Mouse (Mus musculus) limb, embryonic 14.5 days (tissue): ENCODE measurements at regions not wholly inside any gene's neighbourhood (a gene's known extent, or its start where the extent isn't known, plus 50 kb on each side); places are given as distances from the start of the nearest gene placed in this dataset.

Experiments used
- ATAC-seq: fragments of 200-750 bp; cut with Nextera tagmentation; 2 replicates; pipeline ENCODE4 v1.8.0; 2017; ENCODE audit warnings: low read depth, moderate number of reproducible peaks, moderate TSS enrichment; ENCODE audit not compliant: low FRiP score
- DNase-seq: peaks from one replicate; pipeline ENCODE4 v3.0.0-alpha.2; 2015; ENCODE audit warnings: low spot score
- H3K27ac ChIP-seq: fragments of 300-500 bp; sonication (generic); replicated peaks from 2 replicates; pipeline ENCODE4 v1.5.1; 2014; ENCODE audit warnings: low read depth, mild to moderate bottlenecking, low read length, moderate library complexity, mixed read lengths
- H3K27me3 ChIP-seq: fragments of 300-500 bp; sonication (generic); 2 replicates; pipeline ENCODE4 v1.6.1; 2014; ENCODE audit warnings: low read length, mixed read lengths; ENCODE audit not compliant: control insufficient read depth, insufficient read depth
- H3K36me3 ChIP-seq: fragments of 300-500 bp; sonication (generic); 2 replicates; pipeline ENCODE4 v1.6.1; 2014; ENCODE audit warnings: mild to moderate bottlenecking, low read length, moderate library complexity, mixed read lengths; ENCODE audit not compliant: control insufficient read depth, insufficient read depth
- H3K4me1 ChIP-seq: fragments of 300-500 bp; sonication (generic); 2 replicates; pipeline ENCODE4 v1.6.1; 2014; ENCODE audit warnings: antibody characterized with exemption, low read length, mixed read lengths; ENCODE audit not compliant: control insufficient read depth, insufficient read depth
- H3K4me2 ChIP-seq: fragments of 300-500 bp; sonication (generic); replicated peaks from 2 replicates; pipeline ENCODE4 v1.6.1; 2014; ENCODE audit warnings: low read depth, mild to moderate bottlenecking, low read length, moderate library complexity; ENCODE audit not compliant: severe bottlenecking
- H3K4me3 ChIP-seq: fragments of 300-500 bp; sonication (generic); replicated peaks from 2 replicates; pipeline ENCODE4 v1.5.1; 2014; ENCODE audit warnings: low read length
- H3K9ac ChIP-seq: fragments of 300-500 bp; sonication (generic); 2 replicates; pipeline ENCODE4 v1.6.1; 2014; ENCODE audit warnings: mild to moderate bottlenecking, low read depth, low read length, moderate library complexity; ENCODE audit not compliant: severe bottlenecking
- H3K9me3 ChIP-seq: fragments of 300-500 bp; sonication (generic); 2 replicates; pipeline ENCODE4 v1.6.1; 2016; ENCODE audit warnings: low read length; ENCODE audit not compliant: control insufficient read depth
- POLR2A ChIP-seq: fragments of 200-500 bp; IDR thresholded peaks from 2 replicates; pipeline ENCODE4 v1.8.0; 2012; ENCODE audit warnings: inconsistent platforms, mild to moderate bottlenecking, moderate library complexity, borderline replicate concordance; ENCODE audit not compliant: insufficient read depth, insufficient read length; ENCODE audit errors: extremely low read depth
- WGBS: fragments of 180-500 bp; shearing (Covaris S2); extraction: QIAGEN DNeasy Blood & Tissue Kit; methylation state at CpG from one replicate; pipeline ENCODE4 v1.1.7; 2014; 5-methylcytosine and 5-hydroxymethylcytosine counted together

- Histone ChIP-seq H3K4me3 (no peak overlapping the region), H3K27me3 (no peaks in the 10 kb centered on the region), H3K9me3 (no peaks in the 10 kb centered on the region), H3K27ac (no peak overlapping the region), H3K4me2 (no peak overlapping the region), H3K9ac (no peak overlapping the region), H3K36me3 (no peaks in the 10 kb centered on the region), H3K4me1 (no peaks in the 10 kb centered on the region)
- WGBS: 22% methylated on average over 2 of the region's 2 CpGs
- TF ChIP-seq POLR2A: no peak
- no peak for ATAC-seq
- no peak for DNase-seq
Observed at GRCm38 (mm10) chr5:84848765-84849164, 431.6 kb upstream of the Epha5 start.

DNA sequence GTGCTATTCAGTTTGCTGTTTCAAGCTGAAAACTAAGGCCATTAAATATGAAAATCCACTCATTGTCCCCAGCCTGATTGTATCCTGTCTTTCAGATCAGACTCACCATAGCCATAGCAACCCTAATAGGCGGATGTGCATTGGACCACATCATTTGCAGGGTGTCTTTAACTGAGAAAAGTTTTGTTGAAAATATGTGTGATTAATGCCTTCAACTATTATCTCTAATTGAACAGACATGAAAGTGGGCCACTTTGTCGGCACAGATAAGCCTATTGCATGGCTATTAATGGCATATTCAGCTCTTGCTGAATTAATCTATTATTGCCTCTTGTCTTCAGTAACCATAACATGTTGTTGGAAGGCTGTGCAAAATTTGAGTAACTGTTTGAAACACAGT is 394.3 kb upstream of the Epha5 start:
- 82% methylated on average over 2 of the region's 2 CpGs for WGBS
- DNase-seq (no peak), ATAC-seq (no peak)
- H3K4me2 ChIP-seq: no peak overlapping the region
- H3K27me3 ChIP-seq: no peaks in the 10 kb centered on the region
- no peaks in the 10 kb centered on the region for H3K36me3 ChIP-seq
- H3K9me3 ChIP-seq: no peaks in the 10 kb centered on the region
- no peaks in the 10 kb centered on the region for H3K4me1 ChIP-seq
- H3K9ac ChIP-seq: no peak overlapping the region
- no peak for TF ChIP-seq POLR2A
- H3K27ac ChIP-seq: no peak overlapping the region
- H3K4me3 ChIP-seq: no peak overlapping the region

- Histone ChIP-seq H3K4me3 (no peak overlapping the region), H3K36me3 (no peaks in the 10 kb centered on the region), H3K27me3 (no peaks in the 10 kb centered on the region), H3K9ac (no peak overlapping the region), H3K9me3 (no peaks in the 10 kb centered on the region), H3K27ac (no peak overlapping the region), H3K4me2 (no peak overlapping the region), H3K4me1 (no peaks in the 10 kb centered on the region)
- no peak for TF ChIP-seq POLR2A
- DNase-seq (no peak), ATAC-seq (no peak)
- WGBS: 76% methylated on average over 3 of the region's 3 CpGs
Observed at GRCm38 (mm10) chr5:84810844-84811243, 393.7 kb upstream of the Epha5 start.

DNA sequence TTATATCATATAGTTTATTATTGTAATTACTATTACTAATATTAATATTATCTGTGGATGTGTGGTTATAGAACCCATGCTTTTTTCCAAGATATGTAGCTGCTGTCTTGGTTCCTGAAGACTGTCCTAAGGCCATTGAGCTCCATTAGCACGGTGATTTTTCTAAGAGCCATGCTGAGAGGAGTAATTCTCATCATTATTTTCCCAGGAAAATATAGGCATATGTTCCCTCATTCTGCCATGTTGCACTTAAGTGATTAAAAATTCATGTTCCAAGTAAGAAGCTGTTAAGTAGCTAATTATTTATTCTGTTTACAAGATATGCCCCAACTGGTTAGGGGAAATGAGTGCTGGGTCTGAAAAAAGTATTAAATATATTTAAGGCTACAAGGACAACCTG is 345.4 kb upstream of the Epha5 start:
- 70% methylated on average over 1 of the region's 1 CpGs for WGBS
- no peaks in the 10 kb centered on the region for H3K27me3 ChIP-seq
- no peak overlapping the region for H3K9ac ChIP-seq
- ATAC-seq: no peak
- no peak for TF ChIP-seq POLR2A
- H3K4me2 ChIP-seq: no peak overlapping the region
- H3K4me3 ChIP-seq: no peak overlapping the region
- H3K36me3 ChIP-seq: no peaks in the 10 kb centered on the region
- H3K9me3 ChIP-seq: no peaks in the 10 kb centered on the region
- no peak overlapping the region for H3K27ac ChIP-seq
- DNase-seq: no peak
- no peaks in the 10 kb centered on the region for H3K4me1 ChIP-seq

DNA sequence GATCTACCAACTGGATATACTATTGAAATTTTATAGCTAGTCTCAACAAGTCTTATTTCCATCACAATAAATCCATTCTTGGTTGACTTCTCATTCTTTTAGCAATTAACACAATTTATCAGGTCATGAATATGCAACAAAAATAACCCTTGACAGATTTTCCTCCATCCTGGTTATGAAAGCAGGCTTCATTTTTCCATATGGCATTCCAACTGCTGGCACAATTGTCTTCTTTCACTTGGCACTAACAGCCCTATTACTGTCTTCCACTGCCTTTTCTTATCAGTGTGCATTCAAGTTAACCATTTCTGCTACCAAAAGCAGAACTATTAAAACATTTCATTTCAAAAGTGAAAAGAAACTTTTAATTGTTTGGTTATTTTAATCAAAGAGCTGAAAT is 334.9 kb upstream of the Epha5 start:
- H3K27ac ChIP-seq: no peak overlapping the region
- no peaks in the 10 kb centered on the region for H3K27me3 ChIP-seq
- H3K9ac ChIP-seq: no peak overlapping the region
- DNase-seq (no peak), ATAC-seq (no peak)
- no peak overlapping the region for H3K4me2 ChIP-seq
- no peak for TF ChIP-seq POLR2A
- H3K4me3 ChIP-seq: no peak overlapping the region
- H3K9me3 ChIP-seq: no peaks in the 10 kb centered on the region
- H3K4me1 ChIP-seq: no peaks in the 10 kb centered on the region
- H3K36me3 ChIP-seq: no peaks in the 10 kb centered on the region

DNA sequence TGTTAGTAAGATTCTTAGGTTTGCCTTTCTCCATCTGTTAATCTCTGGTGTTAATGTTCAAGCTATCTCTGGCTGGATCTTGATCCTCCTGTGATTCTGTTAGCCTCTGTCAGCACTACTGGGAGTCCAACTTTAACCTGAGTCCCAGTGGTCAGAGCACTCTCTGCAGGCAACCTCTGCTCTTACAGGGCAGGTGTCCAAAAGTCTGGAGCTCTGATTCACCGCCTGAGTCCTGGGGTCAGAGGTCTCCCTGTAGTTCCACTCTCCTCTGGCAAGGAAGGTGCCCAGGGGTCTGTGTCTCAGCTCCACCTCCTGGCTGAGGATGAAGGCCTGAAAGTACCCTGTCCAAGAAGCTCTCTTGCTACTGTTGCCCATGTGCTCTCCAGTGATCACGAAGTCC is 288.3 kb upstream of the Epha5 start:
- no peak overlapping the region for H3K9ac ChIP-seq
- no peak overlapping the region for H3K27ac ChIP-seq
- DNase-seq (no peak), ATAC-seq (no peak)
- H3K4me1 ChIP-seq: no peaks in the 10 kb centered on the region
- H3K4me2 ChIP-seq: no peak overlapping the region
- TF ChIP-seq POLR2A: no peak
- 67% methylated on average over 2 of the region's 2 CpGs for WGBS
- no peaks in the 10 kb centered on the region for H3K36me3 ChIP-seq
- H3K27me3 ChIP-seq: no peaks in the 10 kb centered on the region
- no peak overlapping the region for H3K4me3 ChIP-seq
- H3K9me3 ChIP-seq: no peaks in the 10 kb centered on the region
